Mouse (Mus musculus) olfactory bulb, adult 2 months (tissue): ENCODE measurements at regions not wholly inside any gene's neighbourhood (a gene's known extent, or its start where the extent isn't known, plus 50 kb on each side); places are given as distances from the start of the nearest gene placed in this dataset.

Source experiments
- H3K27ac ChIP-seq: fragments of 200-500 bp; 2 replicates; pipeline ENCODE4 v1.5.1; 2012; ENCODE audit warnings: low read depth, low read length; ENCODE audit not compliant: insufficient read depth
- H3K4me1 ChIP-seq: fragments of 200-500 bp; 2 replicates; pipeline ENCODE4 v1.6.1; 2012; ENCODE audit warnings: low read length; ENCODE audit not compliant: control insufficient read depth, insufficient read depth
- H3K4me3 ChIP-seq: fragments of 200-500 bp; 2 replicates; pipeline ENCODE4 v1.5.1; 2012; ENCODE audit warnings: mild to moderate bottlenecking, low read depth, low read length, moderate library complexity; ENCODE audit not compliant: insufficient read depth
- CTCF ChIP-seq: fragments of 200-500 bp; IDR thresholded peaks from 2 replicates; pipeline ENCODE4 v1.5.1; 2012; ENCODE audit warnings: low read depth, mild to moderate bottlenecking, low read length, moderate library complexity; ENCODE audit not compliant: insufficient read depth
- POLR2A ChIP-seq: fragments of 200-500 bp; IDR thresholded peaks from 2 replicates; pipeline ENCODE4 v1.6.1; 2012; ENCODE audit warnings: mild to moderate bottlenecking, low read depth, low read length, moderate library complexity; ENCODE audit not compliant: insufficient read depth
- WGBS: fragments of 180-500 bp; shearing (Covaris S2); methylation state at CpG from one replicate; pipeline ENCODE4 v1.1.7; 2018; 5-methylcytosine and 5-hydroxymethylcytosine counted together

GRCm38 (mm10) chr14:102885240-102885598, 97.2 kb downstream of the Kctd12 start:
- Histone ChIP-seq H3K4me3 (no peak overlapping the region), H3K27ac (no peak overlapping the region), H3K4me1 (no peaks in the 10 kb centered on the region)
- 92% methylated on average over 2 of the region's 2 CpGs for WGBS
- TF ChIP-seq POLR2A (no peak), CTCF (no peak)

GRCm38 (mm10) chr14:102884539-102885239, 97.7 kb downstream of the Kctd12 start:
- no peak overlapping the region for H3K4me3 ChIP-seq
- no peaks in the 10 kb centered on the region for H3K4me1 ChIP-seq
- TF ChIP-seq POLR2A, result no peak
- no peak for TF ChIP-seq CTCF
- no peak overlapping the region for H3K27ac ChIP-seq
- WGBS, result 87% methylated on average over 10 of the region's 10 CpGs

DNA sequence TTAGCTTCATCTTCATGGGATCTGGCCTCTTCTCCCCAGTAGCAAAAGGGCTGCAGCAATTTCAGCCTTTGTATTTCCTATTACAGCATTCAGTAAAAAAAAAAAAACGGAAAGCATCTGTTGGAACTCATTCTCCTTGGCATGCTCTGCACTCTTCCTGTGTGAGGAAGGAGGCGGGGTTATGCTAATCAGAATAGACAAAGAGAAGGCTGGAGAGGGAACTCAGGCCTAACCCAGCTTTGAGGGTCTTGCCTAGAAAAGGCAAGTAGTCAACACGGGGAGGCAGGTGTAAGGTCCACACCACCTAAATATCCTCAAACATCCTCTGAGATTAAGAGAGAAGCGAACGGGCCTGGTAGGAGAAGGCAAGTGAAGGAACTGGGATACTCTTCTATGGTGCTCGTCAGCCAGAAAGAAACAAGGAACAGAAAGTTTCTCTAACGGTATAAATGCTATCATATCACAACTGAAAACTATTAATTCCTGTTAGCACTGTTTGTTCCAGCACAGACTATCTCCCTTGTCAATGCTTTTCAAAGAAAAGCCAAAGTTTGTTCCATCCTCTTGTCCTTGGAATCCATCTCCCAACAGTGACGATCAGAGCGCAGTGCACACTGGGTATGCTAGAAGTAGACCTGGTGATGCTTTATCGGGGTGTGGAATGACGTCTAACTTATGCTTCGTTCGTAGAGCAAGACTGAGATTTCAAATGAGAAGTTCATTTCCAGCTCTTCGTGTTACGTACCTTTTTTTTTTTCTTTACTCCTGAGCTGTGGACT, 98.9 kb downstream of the Kctd12 start:
- TF ChIP-seq POLR2A (no peak), CTCF (no peak)
- no peaks in the 10 kb centered on the region for H3K4me1 ChIP-seq
- no peak overlapping the region for H3K4me3 ChIP-seq
- WGBS, result 79% methylated on average over 15 of the region's 15 CpGs
- no peak overlapping the region for H3K27ac ChIP-seq

DNA sequence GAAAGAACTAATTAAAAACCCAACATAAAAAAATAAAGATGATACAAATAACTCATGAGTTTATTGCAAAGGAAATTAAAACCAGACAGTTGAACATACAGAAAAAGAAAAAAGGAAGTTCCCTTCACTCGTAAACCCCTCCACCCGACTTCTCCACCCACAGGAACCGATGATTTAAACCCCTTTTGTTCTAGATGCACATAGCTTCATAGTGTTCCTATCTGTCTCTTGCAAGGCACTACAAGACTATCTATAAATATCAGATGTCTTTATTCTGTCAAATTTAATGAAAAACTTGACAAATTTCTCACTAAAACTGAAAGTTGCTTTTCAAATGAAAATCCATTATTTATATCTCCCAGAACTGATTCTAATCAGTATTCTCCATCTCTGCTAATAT, 100.2 kb downstream of the Kctd12 start:
- TF ChIP-seq CTCF (no peak), POLR2A (no peak)
- H3K4me1 ChIP-seq, result no peaks in the 10 kb centered on the region
- 90% methylated on average over 3 of the region's 3 CpGs for WGBS
- no peak overlapping the region for H3K4me3 ChIP-seq
- no peak overlapping the region for H3K27ac ChIP-seq

DNA sequence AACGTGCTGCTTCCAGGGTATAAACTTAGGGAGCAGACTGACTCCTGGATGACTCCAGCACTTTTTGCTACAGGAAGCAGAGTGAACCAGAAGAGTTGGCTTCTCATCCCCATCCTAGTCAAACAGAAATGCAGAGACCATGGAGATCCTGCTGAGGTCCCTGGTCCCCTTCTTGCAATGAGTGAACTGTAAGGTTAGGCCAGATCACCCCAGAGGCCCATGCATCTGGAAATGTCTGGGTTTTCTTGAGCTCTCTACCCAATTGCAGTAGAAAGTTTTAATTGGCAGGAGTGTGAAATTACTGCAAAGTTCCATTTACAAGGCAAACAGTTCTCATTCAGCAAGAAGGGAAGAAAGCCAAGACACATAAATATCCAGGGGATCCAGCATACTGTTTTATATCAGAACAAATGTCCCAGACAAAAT, 101.8 kb downstream of the Kctd12 start:
- TF ChIP-seq POLR2A (no peak), CTCF (no peak)
- no peak overlapping the region for H3K27ac ChIP-seq
- H3K4me1 ChIP-seq, result no peaks in the 10 kb centered on the region
- 78% methylated on average over 1 of the region's 1 CpGs for WGBS
- no peak overlapping the region for H3K4me3 ChIP-seq

- no peak for TF ChIP-seq POLR2A
- TF ChIP-seq CTCF, result no peak
- WGBS, result 67% methylated on average over 6 of the region's 6 CpGs
- no peak overlapping the region for H3K27ac ChIP-seq
Observed at GRCm38 (mm10) chr14:102878572-102878971, 103.9 kb downstream of the Kctd12 start.

DNA sequence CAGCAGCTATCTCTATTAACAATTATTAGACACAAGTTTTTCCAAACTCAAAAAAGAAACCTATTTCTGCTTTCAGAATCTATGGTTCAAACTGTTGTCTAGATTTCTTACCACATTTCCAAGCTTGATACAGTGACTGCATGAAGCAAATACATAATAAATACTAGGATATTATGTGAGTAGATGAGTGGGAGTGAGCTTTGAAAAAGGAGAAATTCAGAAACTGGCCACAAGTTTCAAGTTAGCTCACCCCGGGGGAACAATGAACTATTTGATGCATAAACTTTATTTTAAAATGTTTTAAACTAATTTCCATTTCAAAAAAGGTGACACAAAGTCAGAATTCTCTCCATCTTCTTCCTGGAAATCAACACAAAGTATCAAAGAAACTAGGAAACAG, 114.3 kb downstream of the Kctd12 start:
- WGBS, result 62% methylated on average over 1 of the region's 1 CpGs
- TF ChIP-seq CTCF (no peak), POLR2A (no peak)
- Histone ChIP-seq H3K4me3 (no peak overlapping the region), H3K4me1 (no peaks in the 10 kb centered on the region), H3K27ac (no peak overlapping the region)

More at GRCm38 (mm10) chr14:102878572-102878971, 103.9 kb downstream of the Kctd12 start:
- Histone ChIP-seq H3K4me1 (no peaks in the 10 kb centered on the region), H3K4me3 (no peak overlapping the region)

DNA sequence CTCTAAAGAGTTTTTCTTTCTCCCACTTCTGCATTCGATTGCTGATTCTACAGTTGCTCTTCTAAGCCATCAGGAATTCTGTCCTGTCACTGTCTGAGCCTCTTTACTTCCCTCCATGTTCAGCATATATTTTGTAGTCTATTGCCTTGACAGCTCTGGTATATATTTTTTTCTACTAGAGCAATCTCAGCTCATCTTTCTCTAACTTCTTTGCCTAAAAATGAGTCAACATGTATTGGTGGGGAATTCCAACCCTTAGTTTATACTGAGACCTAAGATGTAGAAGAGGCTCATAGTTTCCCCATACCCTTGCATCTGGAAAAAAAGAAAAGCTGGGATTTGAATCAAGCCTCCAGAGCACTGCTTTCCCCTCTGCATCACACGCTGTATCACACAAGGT, 114.7 kb downstream of the Kctd12 start:
- TF ChIP-seq CTCF (no peak), POLR2A (no peak)
- 93% methylated on average over 2 of the region's 2 CpGs for WGBS
- Histone ChIP-seq H3K4me1 (no peaks in the 10 kb centered on the region), H3K4me3 (no peak overlapping the region), H3K27ac (no peak overlapping the region)

DNA sequence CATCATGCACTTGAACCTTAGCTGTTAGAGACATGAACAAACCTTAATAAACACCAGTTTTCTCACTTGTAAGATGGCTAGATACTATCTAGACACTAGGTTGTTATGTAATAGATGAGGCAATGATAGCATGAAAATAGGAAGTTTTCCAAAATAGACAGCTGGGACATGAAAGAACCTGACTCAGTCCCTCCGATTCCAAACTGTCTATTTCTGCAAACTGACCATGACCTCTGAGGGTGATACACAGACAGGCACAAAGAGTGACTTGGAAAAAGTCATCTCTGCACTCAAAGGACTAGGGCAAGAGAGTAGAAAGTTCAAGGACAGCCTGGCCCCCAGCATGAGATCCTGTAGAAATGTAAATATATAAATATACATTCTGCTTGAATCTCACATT, 115.9 kb downstream of the Kctd12 start:
- Histone ChIP-seq H3K27ac (no peak overlapping the region), H3K4me3 (no peak overlapping the region), H3K4me1 (no peaks in the 10 kb centered on the region)
- 67% methylated on average over 1 of the region's 1 CpGs for WGBS
- TF ChIP-seq CTCF (no peak), POLR2A (no peak)

GRCm38 (mm10) chr14:102861694-102862093, 120.7 kb downstream of the Kctd12 start:
- no peak for TF ChIP-seq CTCF
- no peak for TF ChIP-seq POLR2A

More at GRCm38 (mm10) chr14:102861694-102862093, 120.7 kb downstream of the Kctd12 start:
- WGBS, result 97% methylated on average over 1 of the region's 1 CpGs
- Histone ChIP-seq H3K4me1 (no peaks in the 10 kb centered on the region), H3K27ac (no peak overlapping the region), H3K4me3 (no peak overlapping the region)
